ENCODE assay signal across 8 mouse cellular contexts in the genomic region with DNA sequence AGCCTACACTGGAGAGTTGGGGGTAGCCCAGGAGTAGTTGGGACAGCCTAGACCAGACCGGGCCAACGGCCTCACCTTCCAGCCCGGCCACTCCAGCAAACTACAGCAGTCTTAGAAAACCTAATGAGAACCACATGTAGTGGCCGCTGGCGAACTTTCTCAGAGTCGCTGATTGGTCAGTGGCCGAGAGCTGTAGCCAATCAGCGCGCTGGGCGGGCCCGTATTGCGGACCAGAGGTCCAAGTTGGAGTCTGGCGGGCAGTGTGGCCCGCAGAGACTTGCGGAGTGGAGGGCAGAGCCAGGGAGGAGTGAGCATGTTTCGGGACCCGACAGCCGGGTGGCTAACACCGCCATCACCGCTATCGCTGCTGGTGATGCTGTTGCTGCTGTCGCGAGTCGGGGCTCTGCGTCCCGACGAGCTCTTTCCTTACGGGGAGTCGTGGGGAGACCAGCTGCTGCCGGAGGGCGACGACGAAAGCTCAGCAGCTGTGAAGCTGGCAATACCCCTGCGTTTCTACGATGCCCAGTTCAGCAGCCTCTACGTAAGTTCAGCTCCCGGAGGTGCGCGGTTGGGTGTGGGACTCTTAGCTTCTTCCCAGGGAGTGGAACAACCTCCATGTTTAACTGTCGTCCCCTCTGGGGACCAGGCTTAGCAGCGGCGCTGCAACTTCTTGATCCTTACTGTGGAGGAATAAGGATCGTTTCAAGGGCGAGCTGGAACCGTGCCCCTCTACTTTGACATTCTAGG. TPM values are rescaled to one million over a fixed set of nuclear protein-coding genes. Genes with fewer than 3 reads are reported as not detected.
DNase-seq lines count a peak whose midpoint lies in the region; ATAC-seq and TF ChIP-seq lines count a peak whose summit lies in the region.

Nid2 (plus strand) TSS at position 241 of the 747 bp plus-strand sequence.

- H3K9ac ChIP-seq in hindbrain, embryonic 13.5 days: peak within 1 kb of the TSS; percentile 65

- under 1% methylated on average over 45 of the region's 45 CpGs for WGBS in hindbrain, embryonic 13.5 days

- peaks cover 52% of the 10 kb centered on the region for H3K27me3 ChIP-seq in G1E (ENCODE audit: insufficient read depth, low read length)
- H3K27me3 ChIP-seq in hindbrain, embryonic 13.5 days: peaks cover 46% of the 10 kb centered on the region

- H3K4me2 ChIP-seq in hindbrain, embryonic 13.5 days: peak within 1 kb of the TSS; percentile 90

- H3K4me3 ChIP-seq in G1E (ENCODE audit: low read depth, low read length): peak within 1 kb of the TSS; percentile 66; the same call in 1 of the 2 replicates
- peak within 1 kb of the TSS; percentile 54 for H3K4me3 ChIP-seq in hindbrain, embryonic 13.5 days

- no peak for DNase-seq in G1E (ENCODE audit: low spot score)
- DNase-seq in cerebellum, postnatal 14 days: peak; percentile 54 to 63
- peak; percentile 35 to 51 for DNase-seq in frontal cortex, postnatal 36 days (ENCODE audit: low spot score in 2 of 2)
- DNase-seq in layer of hippocampus, postnatal 36 days: peak; percentile 41 to 54
- DNase-seq in lung, postnatal 25 days (ENCODE audit: low spot score): peak; percentile 82
- peak; percentile 90 for DNase-seq in retina, embryonic 14.5 days (ENCODE audit: low spot score)
- DNase-seq in thymus, postnatal 4 days: peak; percentile 53

- no peak for TF ChIP-seq CTCF in G1E (IDR thresholded peaks at IDR 0.05; ENCODE audit: low read depth, low read length)

- peaks cover 2% of the 10 kb centered on the region for H3K9me3 ChIP-seq in G1E (replicated peaks)
- H3K9me3 ChIP-seq in hindbrain, embryonic 13.5 days: no peaks in the 10 kb centered on the region

- peak; percentile 45; the same call in 1 of the 2 replicates for ATAC-seq in G1E (ENCODE audit: extremely low read depth, insufficient number of reproducible peaks, low FRiP score, poor library complexity, severe bottlenecking)
- peak; percentile 94 for ATAC-seq in hindbrain, embryonic 13.5 days (ENCODE audit: low FRiP score)

- no peaks in the 10 kb centered on the region for H3K36me3 ChIP-seq in G1E (replicated peaks)
- no peaks in the 10 kb centered on the region for H3K36me3 ChIP-seq in hindbrain, embryonic 13.5 days

- peak within 1 kb of the TSS; percentile 48 for H3K27ac ChIP-seq in hindbrain, embryonic 13.5 days

- peaks cover 13% of the 10 kb centered on the region for H3K4me1 ChIP-seq in G1E (ENCODE audit: insufficient read depth, low read depth, low read length)
- H3K4me1 ChIP-seq in hindbrain, embryonic 13.5 days (replicated peaks): peaks cover 24% of the 10 kb centered on the region

RNA-seq across cellular contexts. Expression of gene Nid2, which starts in this region (rescaled TPM):
- not detected in 2 replicates for total RNA-seq in G1E (2014; fragmentation: Nextera tagmentation)
- total RNA-seq in G1E (2017): 0.06 and 0.33 TPM in 2 replicates
- 0.02 and 0.08 TPM in 2 replicates for polyA plus RNA-seq in G1E (2012)
- 46.6 and 47.4 TPM in 2 replicates for polyA plus RNA-seq in hindbrain, embryonic 13.5 days (2015; fragmentation: Nextera tagmentation; extraction: Ambion mirVana)
- total RNA-seq in layer of hippocampus, postnatal 36 days (2021): 1 to 10 TPM; 4.1 to 5.2 TPM

Comparison
In these comparisons a context has a peak if more than half of its experiments do, and no peak if none do; other contexts are left out.
1. RNA of gene Nid2 (polyA plus RNA-seq): 46.6 to 47.4 TPM in hindbrain, embryonic 13.5 days; 0.02 to 0.08 TPM in G1E; every median in the first group is over 10 times any median in the second.
2. Peak in ATAC-seq and H3K4me3 ChIP-seq in G1E; RNA of the gene not detected or under 1 TPM.